Mouse (Mus musculus): ENCODE measurements around the gene Lkaaear1.

DNA sequence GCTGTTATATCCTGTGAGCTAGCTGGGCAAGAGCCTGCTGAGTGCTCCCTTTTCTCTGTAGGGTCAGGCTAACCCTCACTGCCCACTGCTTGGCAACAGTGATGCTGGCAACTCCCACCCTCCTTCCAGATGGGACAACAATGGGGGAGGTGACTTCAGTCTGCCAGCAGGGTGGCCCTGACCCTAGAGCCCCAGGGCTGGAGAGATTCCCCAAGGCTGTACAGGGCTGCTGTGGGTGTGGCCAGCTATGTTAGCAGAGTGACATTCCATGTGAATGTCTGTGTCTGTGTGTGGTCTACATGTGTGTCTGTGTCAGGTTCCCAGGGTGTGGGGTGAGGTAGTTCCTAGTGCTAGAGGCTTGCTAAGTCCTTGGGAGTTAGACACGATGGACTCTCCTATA, 24.7 kb downstream of the Lkaaear1 start:
- no peak for TF ChIP-seq USF2 (conservative IDR thresholded peaks at IDR 0.05; ENCODE audit: low read depth, low read length)
- no peak for TF ChIP-seq MXI1 (IDR thresholded peaks at IDR 0.05; ENCODE audit: low read depth, low read length)
- TF ChIP-seq EP300 (IDR thresholded peaks at IDR 0.05; ENCODE audit: low read length): no peak
- no peak for TF ChIP-seq CTCF (conservative IDR thresholded peaks at IDR 0.05 in 1 of 2, IDR thresholded peaks at IDR 0.05 in 1 of 2; ENCODE audit: low read depth in 2 of 2, low read length in 2 of 2)
- TF ChIP-seq ZKSCAN1 (IDR thresholded peaks at IDR 0.05; ENCODE audit: borderline replicate concordance, low read depth, low read length): no peak
- TF ChIP-seq POLR2A (IDR thresholded peaks at IDR 0.05; ENCODE audit: low read depth, low read length): no peak
- TF ChIP-seq JUND (conservative IDR thresholded peaks at IDR 0.05; ENCODE audit: low read depth, low read length): no peak
- TF ChIP-seq TBP (conservative IDR thresholded peaks at IDR 0.05; ENCODE audit: low read depth, low read length): no peak

All from CH12.LX (cell line).